7 mouse cellular contexts compared by ENCODE assay signal in genomic region chr1:18012941-18013340, GRCm38 (mm10).
DNase-seq lines count a peak whose midpoint lies in the region; ATAC-seq and TF ChIP-seq lines count a peak whose summit lies in the region.
"Not testable (repeated sequence)": the region's sequence is repeated elsewhere in the genome, so short reads cannot be mapped to it uniquely, and the experiment has no call there.

No protein-coding gene starts in this region.

- H3K27me3 ChIP-seq in intestine, postnatal 0 days (replicated peaks; ENCODE audit: control insufficient read depth, insufficient read depth, low read length) = not testable (repeated sequence)

- H3K36me3 ChIP-seq in intestine, postnatal 0 days (ENCODE audit: control insufficient read depth, insufficient read depth) = not testable (repeated sequence)

- TF ChIP-seq CTCF in intestine, postnatal 0 days (IDR thresholded peaks at IDR 0.05; ENCODE audit: low read depth) = peak; percentile 44

- not testable (repeated sequence) for H3K4me3 ChIP-seq in intestine, postnatal 0 days (ENCODE audit: low read depth, low read length)

- H3K27ac ChIP-seq in intestine, postnatal 0 days (ENCODE audit: low read depth, low read length) = not testable (repeated sequence)

- not testable (repeated sequence) for ATAC-seq in intestine, postnatal 0 days
- ATAC-seq in megakaryocyte progenitor cell, adult 5-6 weeks (replicated peaks; ENCODE audit: poor library complexity) = peak; percentile 64

- intact Hi-C loops in left cerebral cortex, postnatal 14 days (cut with DNase I) = not testable (repeated sequence)

- H3K9ac ChIP-seq in intestine, postnatal 0 days (ENCODE audit: low read depth, low read length) = not testable (repeated sequence)

- peak; percentile 60 for DNase-seq in ES-CJ7 (ENCODE audit: low read depth, low spot score)
- peak; percentile 10 for DNase-seq in brain, adult 2 months (ENCODE audit: low read depth, low spot score)
- peak; percentile 20 for DNase-seq in embryo, embryonic 9.5 days (ENCODE audit: extremely low spot score)
- peak; percentile 55 for DNase-seq in heart, adult 11 months
- peak; percentile 15 to 28 for DNase-seq in left cerebral cortex, postnatal 14 days (ENCODE audit: low spot score in 2 of 2)

- H3K4me1 ChIP-seq in intestine, postnatal 0 days (replicated peaks; ENCODE audit: control insufficient read depth, insufficient read depth, low read length) = not testable (repeated sequence)

- not testable (repeated sequence) for H3K9me3 ChIP-seq in intestine, postnatal 0 days (ENCODE audit: control insufficient read depth)

- not testable (repeated sequence) for H3K4me2 ChIP-seq in intestine, postnatal 0 days (replicated peaks; ENCODE audit: low read depth)

Comparison
In these comparisons a context has a peak if more than half of its experiments do, and no peak if none do; other contexts are left out.
1. DNase-seq: peak in every context shown above with its lines; median percentile 60 in ES-CJ7; 55 in heart, adult 11 months; 22 in left cerebral cortex, postnatal 14 days; 20 in embryo, embryonic 9.5 days; 10 in brain, adult 2 months.